25 mouse cellular contexts compared by ENCODE assay signal in genomic region chr16:25622651-25623050, GRCm38 (mm10).
"Had no signal": no experiment of that assay in that cellular context is flagged by ENCODE, and none has a peak within 500 bp of the region (broad histone marks: within the 10 kb centered on the region; RNA-seq: fewer than 3 reads in every experiment).

No protein-coding gene starts in this region.

- H3K9ac ChIP-seq: intestine, embryonic 15.5 days; kidney, embryonic 15.5 days; limb, embryonic 12.5 days; limb, embryonic 15.5 days; liver, embryonic 15.5 days; lung, embryonic 15.5 days; midbrain, embryonic 13.5 days; neural tube, embryonic 13.5 days had no signal

- H3K4me3 ChIP-seq: intestine, embryonic 15.5 days; kidney, embryonic 15.5 days; left cerebral cortex, adult 2 months; limb, embryonic 12.5 days; limb, embryonic 15.5 days; liver, embryonic 15.5 days; lung, embryonic 15.5 days; megakaryocyte, embryonic 14.5 days; midbrain, embryonic 10.5 days; midbrain, embryonic 13.5 days; myocyte; neural tube, embryonic 13.5 days had no signal

- H3K36me3 ChIP-seq: intestine, embryonic 15.5 days; kidney, embryonic 15.5 days; limb, embryonic 12.5 days; limb, embryonic 15.5 days; liver, embryonic 15.5 days; lung, embryonic 15.5 days; midbrain, embryonic 10.5 days; midbrain, embryonic 13.5 days; neural tube, embryonic 13.5 days had no signal

- H3K4me2 ChIP-seq: intestine, embryonic 15.5 days; kidney, embryonic 15.5 days; limb, embryonic 12.5 days; limb, embryonic 15.5 days; liver, embryonic 11.5 days; liver, embryonic 15.5 days; lung, embryonic 15.5 days; midbrain, embryonic 13.5 days; neural tube, embryonic 13.5 days had no signal

- H3K27ac ChIP-seq: intestine, embryonic 15.5 days; kidney, embryonic 15.5 days; left cerebral cortex, adult 2 months; limb, embryonic 12.5 days; limb, embryonic 15.5 days; liver, embryonic 15.5 days; lung, embryonic 15.5 days; midbrain, embryonic 10.5 days; midbrain, embryonic 13.5 days; neural tube, embryonic 13.5 days; stomach, postnatal 0 days had no signal

- ATAC-seq: intestine, embryonic 15.5 days; midbrain, embryonic 13.5 days; midbrain, embryonic 16.5 days had no signal

- DNase-seq: kidney, adult 11 months; kidney, adult 8-10 months; kidney, postnatal 10 days; kidney, postnatal 4 days; lung, adult 18-20 months; lung, postnatal 10 days; lung, postnatal 36 days; retina, postnatal 1 day; right cerebral cortex, postnatal 25 days; thymus, postnatal 25 days had no signal

- H3K9me3 ChIP-seq: intestine, embryonic 15.5 days; kidney, embryonic 15.5 days; limb, embryonic 12.5 days; limb, embryonic 15.5 days; liver, embryonic 15.5 days; lung, embryonic 15.5 days; midbrain, embryonic 10.5 days; midbrain, embryonic 13.5 days; neural tube, embryonic 13.5 days had no signal

- H3K4me1 ChIP-seq: intestine, embryonic 15.5 days; kidney, embryonic 15.5 days; limb, embryonic 12.5 days; limb, embryonic 15.5 days; liver, embryonic 15.5 days; lung, embryonic 15.5 days; megakaryocyte, embryonic 14.5 days; midbrain, embryonic 10.5 days; midbrain, embryonic 13.5 days; neural tube, embryonic 13.5 days had no signal

- H3K27me3 ChIP-seq: intestine, embryonic 15.5 days; kidney, embryonic 15.5 days; limb, embryonic 12.5 days; limb, embryonic 15.5 days; liver, embryonic 15.5 days; lung, embryonic 15.5 days; megakaryocyte, embryonic 14.5 days; midbrain, embryonic 13.5 days; neural tube, embryonic 13.5 days had no signal
